Mouse (Mus musculus) MEL-GATA-1-ER (cell line): Measurements from ENCODE around the gene Gipc3.

Source experiments
- DNase-seq: peaks from one replicate; pipeline ENCODE4 v3.0.0-alpha.2; 2012; ENCODE audit warnings: low read depth; ENCODE audit errors: extremely low read depth

The Gipc3 gene

GRCm38 (mm10) chr10:81342686-81343505 is at the start of gene Gipc3:
TSS of gene Gipc3 (minus strand) at chr10:81343266.
- no peak for DNase-seq

- DNase-seq: no peak
Measured at GRCm38 (mm10) chr10:81392781-81393185, 49.7 kb upstream of the Gipc3 start, which contains the start of gene Smim24. TSS of gene Smim24 (plus strand) at chr10:81393051.

GRCm38 (mm10) chr10:81392270-81392669 is 49.2 kb upstream of the Gipc3 start:
- DNase-seq: no peak

- no peak for DNase-seq
Measured at GRCm38 (mm10) chr10:81390678-81390965, 47.6 kb upstream of the Gipc3 start.

- DNase-seq: no peak
Measured at GRCm38 (mm10) chr10:81389801-81390677, 47.0 kb upstream of the Gipc3 start.

- DNase-seq: no peak
Measured at GRCm38 (mm10) chr10:81389373-81389772, 46.3 kb upstream of the Gipc3 start.

- DNase-seq: no peak
Measured at GRCm38 (mm10) chr10:81388505-81389055, 45.5 kb upstream of the Gipc3 start, which contains the start of gene Gm48552. TSS of gene Gm48552 (plus strand) at chr10:81389005.

- DNase-seq: no peak
Measured at GRCm38 (mm10) chr10:81387716-81388115, 44.6 kb upstream of the Gipc3 start.

GRCm38 (mm10) chr10:81385603-81386306 is 42.7 kb upstream of the Gipc3 start:
- DNase-seq: no peak

GRCm38 (mm10) chr10:81384605-81384982 is 41.5 kb upstream of the Gipc3 start:
- DNase-seq: no peak

GRCm38 (mm10) chr10:81383802-81384604 is 40.9 kb upstream of the Gipc3 start, which contains the start of the genes Dohh and Gm48551:
TSS of gene Dohh (plus strand) at chr10:81384428.
TSS of gene Gm48551 (plus strand) at chr10:81384466.
- peak; percentile 97 for DNase-seq

- DNase-seq: peak; percentile 99
Measured at GRCm38 (mm10) chr10:81382039-81382438, 39.0 kb upstream of the Gipc3 start.

GRCm38 (mm10) chr10:81379809-81380378 is 36.8 kb upstream of the Gipc3 start:
- DNase-seq: no peak

GRCm38 (mm10) chr10:81379183-81379553 is 36.1 kb upstream of the Gipc3 start:
- DNase-seq: no peak

- peak; percentile 96 for DNase-seq
Measured at GRCm38 (mm10) chr10:81378553-81379182, 35.6 kb upstream of the Gipc3 start.

GRCm38 (mm10) chr10:81377793-81378552 is 34.9 kb upstream of the Gipc3 start, which contains the start of gene Fzr1:
TSS of gene Fzr1 (minus strand) at chr10:81378516.
- no peak for DNase-seq

- no peak for DNase-seq
Measured at GRCm38 (mm10) chr10:81377362-81377664, 34.2 kb upstream of the Gipc3 start.

GRCm38 (mm10) chr10:81376561-81377361 is 33.7 kb upstream of the Gipc3 start:
- no peak for DNase-seq
